Mouse (Mus musculus) intestine, embryonic 14.5 days (tissue): ENCODE measurements around the gene Lrch1. TPM values are rescaled to one million over a fixed set of nuclear protein-coding genes. Genes with fewer than 3 reads are reported as not detected.

Source experiments
- ATAC-seq: fragments of 200-750 bp; cut with Nextera tagmentation; replicated peaks from 2 replicates; pipeline ENCODE4 v1.8.0; 2017; ENCODE audit warnings: low read depth, moderate number of reproducible peaks, moderate TSS enrichment, moderate library complexity; ENCODE audit not compliant: low FRiP score, low TSS enrichment
- DNase-seq: peaks from one replicate; pipeline ENCODE4 v3.0.0-alpha.2; 2018; ENCODE audit warnings: low spot score
- H3K27ac ChIP-seq: fragments of 300-500 bp; sonication (generic); 2 replicates; pipeline ENCODE4 v1.5.1; 2014; ENCODE audit warnings: low read depth, mild to moderate bottlenecking, control low read depth
- H3K27me3 ChIP-seq: fragments of 300-500 bp; sonication (generic); replicated peaks from 2 replicates; pipeline ENCODE4 v1.6.1; 2014; ENCODE audit warnings: low read length, control low read depth; ENCODE audit not compliant: control insufficient read depth, insufficient read depth
- H3K36me3 ChIP-seq: fragments of 300-500 bp; sonication (generic); 2 replicates; pipeline ENCODE4 v1.6.1; 2014; ENCODE audit warnings: low read length, control low read depth; ENCODE audit not compliant: control insufficient read depth, insufficient read depth
- H3K4me1 ChIP-seq: fragments of 300-500 bp; sonication (generic); replicated peaks from 2 replicates; pipeline ENCODE4 v1.6.1; 2014; ENCODE audit warnings: low read length, control low read depth, mixed read lengths; ENCODE audit not compliant: control insufficient read depth, insufficient read depth
- H3K4me2 ChIP-seq: fragments of 300-500 bp; sonication (generic); 2 replicates; pipeline ENCODE4 v1.6.1; 2014; ENCODE audit warnings: low read length
- H3K4me3 ChIP-seq: fragments of 300-500 bp; sonication (generic); 2 replicates; pipeline ENCODE4 v1.5.1; 2014; ENCODE audit warnings: low read depth, low read length, control low read depth, mixed read lengths
- H3K9ac ChIP-seq: fragments of 300-500 bp; sonication (generic); 2 replicates; pipeline ENCODE4 v1.6.1; 2014; ENCODE audit warnings: mild to moderate bottlenecking, low read length
- H3K9me3 ChIP-seq: fragments of 300-500 bp; sonication (generic); 2 replicates; pipeline ENCODE4 v1.6.1; 2016; ENCODE audit warnings: low read length, control low read depth; ENCODE audit not compliant: control insufficient read depth
- WGBS: fragments of 180-500 bp; shearing (Covaris S2); extraction: QIAGEN DNeasy Blood & Tissue Kit; methylation state at CpG from one replicate; pipeline ENCODE4 v1.1.7; 2014; 5-methylcytosine and 5-hydroxymethylcytosine counted together
- polyA plus RNA-seq: library from polyadenylated mRNA; unstranded; fragments of >200 nt; fragmentation: Nextera tagmentation; extraction: Ambion mirVana; gene quantifications from 2 replicates; pipeline ENCODE4 v1.2.1, GENCODE M21; 2014

The Lrch1 gene
- polyA plus RNA-seq, 1 experiment from 2014 or later, result 12.6 TPM

DNA sequence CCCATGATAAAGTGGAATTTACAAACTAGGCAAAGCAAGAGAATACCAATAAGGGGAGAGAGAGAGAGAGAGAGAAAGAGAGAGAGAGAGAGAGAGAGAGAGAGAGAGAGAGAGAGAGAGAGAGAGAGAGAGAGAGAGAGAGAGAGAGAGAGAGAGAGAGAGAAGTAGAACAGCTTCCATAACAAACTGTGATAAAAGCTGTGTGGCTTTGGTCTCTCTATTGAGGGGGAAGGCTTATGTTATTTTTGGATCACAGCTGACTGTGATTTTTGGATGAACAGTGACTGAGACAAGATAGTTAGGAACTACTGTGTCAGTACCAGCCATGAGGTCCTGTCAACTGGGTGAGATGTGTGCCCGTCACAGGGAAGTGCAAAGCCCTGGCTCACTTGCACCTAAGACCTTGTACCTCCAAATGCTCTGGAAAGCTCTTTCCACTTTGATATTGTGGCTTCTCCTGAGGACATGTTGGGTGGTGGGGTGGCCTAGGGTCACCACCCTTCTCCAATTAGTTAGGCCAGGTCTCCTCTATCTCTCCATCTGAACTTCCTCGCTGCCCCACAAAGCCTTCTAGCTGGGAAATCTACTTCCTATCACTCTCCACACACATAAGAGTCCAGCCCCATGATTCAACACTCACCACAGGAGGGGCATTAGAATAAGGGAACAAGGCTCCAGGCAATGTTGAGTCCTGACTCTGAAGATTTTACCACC lies 79.3 kb downstream of the Lrch1 start:
- no peaks in the 10 kb centered on the region for H3K27me3 ChIP-seq
- H3K9me3 ChIP-seq, result no peaks in the 10 kb centered on the region
- no peak overlapping the region for H3K4me3 ChIP-seq
- no peak overlapping the region for H3K9ac ChIP-seq
- WGBS, result 81% methylated on average over 2 of the region's 2 CpGs
- H3K36me3 ChIP-seq, result no peaks in the 10 kb centered on the region
- no peak overlapping the region for H3K4me2 ChIP-seq
- no peak overlapping the region for H3K27ac ChIP-seq
- peaks cover 28% of the 10 kb centered on the region for H3K4me1 ChIP-seq
- no peak for ATAC-seq
- no peak for DNase-seq

DNA sequence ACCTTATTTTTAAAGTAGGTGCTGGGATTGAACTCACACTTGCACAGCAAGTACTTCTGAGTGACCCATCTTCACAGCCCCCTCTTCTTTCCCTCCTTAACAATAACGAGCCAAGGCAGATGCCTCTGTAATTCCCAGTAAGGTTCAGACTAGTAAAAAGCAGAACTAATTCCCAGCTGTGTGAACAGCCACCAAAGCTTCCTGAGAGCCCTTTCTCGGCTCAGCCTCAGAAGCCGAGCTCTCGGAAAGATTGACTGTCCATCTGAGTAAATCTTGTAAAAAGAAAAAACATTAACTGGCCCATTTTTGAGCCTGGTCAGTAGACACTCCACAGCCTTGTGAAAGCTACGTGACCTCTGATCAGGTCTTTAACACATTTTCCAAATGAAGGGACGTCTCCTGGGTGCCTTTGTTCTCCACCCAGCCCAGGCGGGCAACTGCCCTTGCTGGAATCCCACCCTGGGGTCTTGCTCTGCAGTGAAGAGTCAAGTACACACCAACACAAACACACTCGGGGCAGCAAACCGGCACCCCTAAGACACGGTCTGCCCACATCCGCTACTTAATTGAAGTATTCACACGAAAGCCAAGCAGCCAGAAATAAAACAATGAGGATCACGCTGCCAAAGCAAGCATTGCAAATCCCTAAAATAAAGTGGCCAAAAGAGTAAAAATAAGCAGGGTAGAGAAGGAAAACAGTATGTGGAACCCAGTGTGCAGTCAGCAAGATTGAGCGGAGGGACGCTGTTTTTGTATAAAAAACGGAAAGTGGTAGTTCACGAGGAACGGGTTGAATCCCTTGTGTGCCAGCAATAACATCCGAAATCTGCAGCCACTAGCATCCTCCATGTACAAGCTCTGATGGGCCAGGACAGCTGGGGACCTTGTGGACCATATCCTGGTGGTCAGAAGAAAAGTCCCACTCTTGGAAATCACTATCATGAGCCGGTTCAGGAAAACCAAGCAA lies 80.3 kb downstream of the Lrch1 start:
- no peak overlapping the region for H3K4me2 ChIP-seq

DNA sequence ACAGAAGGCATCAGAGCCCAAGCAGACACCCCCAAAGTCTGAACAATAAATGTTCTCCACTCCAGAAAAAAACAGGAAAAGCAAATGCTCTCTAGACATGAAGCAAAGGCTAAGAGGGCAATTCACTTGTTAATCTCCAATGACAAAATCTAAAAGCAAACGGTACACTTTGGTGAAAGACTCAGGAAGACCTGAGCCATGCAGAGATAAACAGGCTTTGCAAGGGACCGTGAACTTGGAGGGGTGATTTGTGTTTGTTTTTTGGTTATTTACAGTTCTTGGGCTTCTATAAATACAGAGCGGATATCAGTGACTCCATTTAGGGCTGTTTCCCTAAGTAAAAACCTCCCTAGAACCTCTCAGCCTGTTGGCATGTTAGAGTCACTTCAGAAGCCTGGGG lies 81.9 kb downstream of the Lrch1 start:
- Histone ChIP-seq H3K36me3 (no peaks in the 10 kb centered on the region), H3K27me3 (no peaks in the 10 kb centered on the region), H3K4me3 (no peak overlapping the region), H3K9me3 (no peaks in the 10 kb centered on the region), H3K4me1 (peaks cover 24% of the 10 kb centered on the region), H3K9ac (no peak overlapping the region), H3K27ac (peak overlapping the region; percentile 47; the same call in 1 of the 2 replicates), H3K4me2 (no peak overlapping the region)
- ATAC-seq (no peak), DNase-seq (no peak)
- 32% methylated on average over 3 of the region's 3 CpGs for WGBS

More for the DNA sequence above, 80.3 kb downstream of the Lrch1 start:
- Histone ChIP-seq H3K9me3 (no peaks in the 10 kb centered on the region), H3K27me3 (no peaks in the 10 kb centered on the region), H3K9ac (no peak overlapping the region), H3K4me1 (peaks cover 28% of the 10 kb centered on the region), H3K4me3 (no peak overlapping the region), H3K36me3 (no peaks in the 10 kb centered on the region), H3K27ac (no peak overlapping the region)
- WGBS, result 70% methylated on average over 20 of the region's 20 CpGs
- DNase-seq (no peak), ATAC-seq (no peak)

DNA sequence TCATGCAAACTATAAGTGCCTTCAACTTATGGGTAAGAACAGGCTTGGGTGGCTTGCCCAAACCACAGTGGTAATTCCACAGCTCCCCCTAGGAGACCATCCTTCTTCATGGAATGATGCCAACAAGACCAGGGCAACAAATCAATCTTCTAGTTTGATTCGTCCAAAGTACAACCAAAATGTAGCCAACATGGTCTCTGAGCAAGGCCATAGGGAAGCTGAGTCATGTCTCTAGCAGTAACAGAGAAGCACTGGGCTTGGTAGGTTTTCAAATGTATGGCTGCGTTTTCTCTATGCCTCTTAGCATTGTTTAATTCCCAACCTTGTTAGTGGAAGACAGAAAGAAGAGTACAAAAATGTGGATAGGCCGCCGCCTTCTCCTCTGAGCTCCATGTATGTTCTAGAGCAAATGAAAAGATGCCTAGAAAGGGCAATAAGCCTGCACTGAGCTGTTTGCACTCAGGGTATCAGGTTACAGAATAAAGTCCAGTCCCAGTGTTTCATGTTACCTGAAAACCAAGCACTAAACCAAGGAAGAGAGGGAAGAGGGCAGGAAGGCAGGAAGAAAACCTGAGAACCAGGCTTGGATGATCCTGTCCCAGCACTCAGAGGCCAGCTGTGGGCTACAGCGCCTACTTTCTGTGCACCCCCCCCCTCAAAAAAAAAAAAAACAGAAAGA lies 82.7 kb downstream of the Lrch1 start:
- 49% methylated on average over 5 of the region's 5 CpGs for WGBS
- Histone ChIP-seq H3K9ac (no peak overlapping the region), H3K27me3 (no peaks in the 10 kb centered on the region), H3K9me3 (no peaks in the 10 kb centered on the region), H3K36me3 (no peaks in the 10 kb centered on the region), H3K4me3 (no peak overlapping the region), H3K4me2 (no peak overlapping the region), H3K4me1 (peaks cover 24% of the 10 kb centered on the region), H3K27ac (peak overlapping the region; percentile 47; the same call in 1 of the 2 replicates)
- ATAC-seq (peak; percentile 58), DNase-seq (no peak)

DNA sequence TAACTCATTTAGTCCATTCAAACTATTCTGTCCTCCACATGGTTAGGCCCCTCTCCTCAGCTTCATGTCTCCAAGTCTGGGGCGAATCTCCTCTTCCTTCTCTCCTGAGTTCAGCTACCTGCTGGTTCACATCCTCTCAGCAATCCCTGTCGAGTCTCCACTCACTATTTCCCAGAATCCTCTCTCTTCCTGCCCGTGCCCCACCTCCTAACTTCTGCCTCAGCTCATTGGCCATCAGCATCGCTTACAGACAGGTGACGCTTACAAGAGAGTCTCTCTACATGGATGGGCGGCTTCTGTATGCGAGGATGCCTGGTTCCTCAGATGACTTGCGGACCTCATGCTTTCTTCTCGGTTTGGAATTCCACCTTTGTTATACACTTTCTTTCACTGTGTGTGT lies 86.2 kb downstream of the Lrch1 start:
- H3K27me3 ChIP-seq, result no peaks in the 10 kb centered on the region
- H3K36me3 ChIP-seq, result peaks cover 8% of the 10 kb centered on the region; the same call in 1 of the 2 replicates
- WGBS, result 93% methylated on average over 9 of the region's 9 CpGs
- no peak overlapping the region for H3K9ac ChIP-seq
- no peaks in the 10 kb centered on the region for H3K9me3 ChIP-seq
- no peak overlapping the region for H3K4me3 ChIP-seq
- DNase-seq, result no peak
- H3K4me1 ChIP-seq, result peaks cover 15% of the 10 kb centered on the region
- H3K4me2 ChIP-seq, result no peak overlapping the region
- ATAC-seq, result no peak
- H3K27ac ChIP-seq, result no peak overlapping the region

DNA sequence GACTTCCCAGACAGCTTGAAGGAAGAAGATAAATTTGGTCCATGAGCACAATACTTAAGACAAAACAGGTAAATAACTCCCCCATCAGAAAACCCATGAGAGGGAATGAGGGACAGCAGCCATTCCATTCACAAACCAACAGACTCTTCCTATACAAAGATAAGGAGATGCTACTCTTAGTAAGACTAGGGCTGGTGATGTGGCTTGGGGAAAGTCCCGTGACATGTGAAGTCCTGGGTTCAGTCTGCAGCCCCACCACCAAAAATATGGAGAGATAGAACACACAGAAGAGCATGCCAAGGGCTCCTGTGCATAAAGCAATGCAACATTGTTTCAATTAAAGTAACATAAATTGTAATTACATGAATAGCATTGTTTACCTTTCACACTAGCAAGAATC lies 88.5 kb downstream of the Lrch1 start:
- WGBS, result 91% methylated on average over 1 of the region's 1 CpGs
- peaks cover 8% of the 10 kb centered on the region; the same call in 1 of the 2 replicates for H3K36me3 ChIP-seq
- no peaks in the 10 kb centered on the region for H3K27me3 ChIP-seq
- ATAC-seq, result no peak
- no peak for DNase-seq
- H3K9me3 ChIP-seq, result no peaks in the 10 kb centered on the region
- no peak overlapping the region for H3K4me3 ChIP-seq
- 0 out of 2 replicates have a peak, but pooled peaks cover 1% of the 10 kb centered on the region for H3K4me1 ChIP-seq
- H3K9ac ChIP-seq, result no peak overlapping the region
- H3K27ac ChIP-seq, result no peak overlapping the region
- no peak overlapping the region for H3K4me2 ChIP-seq

DNA sequence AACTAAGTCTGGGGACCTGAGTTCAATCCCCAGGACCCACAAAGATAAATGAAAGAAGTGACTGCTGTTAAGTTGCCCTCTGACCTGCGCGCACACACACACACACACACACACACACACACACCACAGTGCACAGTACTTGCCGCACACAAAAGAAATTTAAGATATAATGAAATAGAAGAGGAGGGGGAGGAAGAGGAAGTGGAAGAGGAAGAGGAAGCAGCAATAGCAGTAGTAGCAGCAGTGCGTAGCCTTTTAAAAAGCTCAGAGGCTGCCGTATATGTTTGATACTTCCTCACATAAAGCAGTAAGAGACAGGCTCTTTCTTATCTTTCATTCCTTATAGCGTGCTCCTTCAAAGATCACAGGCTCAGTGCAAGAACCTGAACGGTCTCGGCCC lies 92.2 kb downstream of the Lrch1 start:
- Histone ChIP-seq H3K27me3 (no peaks in the 10 kb centered on the region), H3K4me3 (no peak overlapping the region), H3K4me1 (peaks cover 27% of the 10 kb centered on the region), H3K36me3 (peaks cover 8% of the 10 kb centered on the region; the same call in 1 of the 2 replicates), H3K9me3 (no peaks in the 10 kb centered on the region), H3K27ac (no peak overlapping the region), H3K4me2 (no peak overlapping the region), H3K9ac (no peak overlapping the region)
- no peak for DNase-seq
- no peak for ATAC-seq
- 92% methylated on average over 8 of the region's 8 CpGs for WGBS

DNA sequence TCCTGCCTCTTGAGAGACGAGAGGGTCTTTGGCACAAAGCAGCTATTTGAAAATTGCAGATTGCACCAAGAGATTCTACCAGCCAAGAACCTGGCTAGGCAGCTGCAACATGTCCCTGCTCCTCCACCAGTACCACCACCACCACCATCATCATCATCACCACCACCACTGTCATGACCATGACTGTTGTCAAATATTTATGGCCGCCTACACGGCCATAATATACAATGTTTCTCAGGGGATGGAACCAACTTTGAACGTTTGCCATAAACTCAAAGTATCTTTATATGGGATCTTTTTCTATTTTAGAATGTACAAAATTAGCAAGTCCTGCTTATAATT lies 93.9 kb downstream of the Lrch1 start:
- Histone ChIP-seq H3K4me3 (no peak overlapping the region), H3K27ac (peak overlapping the region; percentile 76), H3K27me3 (no peaks in the 10 kb centered on the region), H3K36me3 (peaks cover 8% of the 10 kb centered on the region; the same call in 1 of the 2 replicates), H3K4me2 (no peak overlapping the region), H3K9ac (no peak overlapping the region), H3K9me3 (no peaks in the 10 kb centered on the region), H3K4me1 (peaks cover 32% of the 10 kb centered on the region)
- 66% methylated on average over 4 of the region's 4 CpGs for WGBS
- DNase-seq (no peak), ATAC-seq (no peak)
